Mouse (Mus musculus) olfactory bulb, adult 2 months (tissue): Measurements from ENCODE around the gene E2f7.

ENCODE experiments used
- CTCF ChIP-seq: fragments of 200-500 bp; IDR thresholded peaks from 2 replicates; pipeline ENCODE4 v1.5.1; 2012; ENCODE audit warnings: low read depth, mild to moderate bottlenecking, low read length, moderate library complexity; ENCODE audit not compliant: insufficient read depth
- POLR2A ChIP-seq: fragments of 200-500 bp; IDR thresholded peaks from 2 replicates; pipeline ENCODE4 v1.6.1; 2012; ENCODE audit warnings: mild to moderate bottlenecking, low read depth, low read length, moderate library complexity; ENCODE audit not compliant: insufficient read depth

DNA sequence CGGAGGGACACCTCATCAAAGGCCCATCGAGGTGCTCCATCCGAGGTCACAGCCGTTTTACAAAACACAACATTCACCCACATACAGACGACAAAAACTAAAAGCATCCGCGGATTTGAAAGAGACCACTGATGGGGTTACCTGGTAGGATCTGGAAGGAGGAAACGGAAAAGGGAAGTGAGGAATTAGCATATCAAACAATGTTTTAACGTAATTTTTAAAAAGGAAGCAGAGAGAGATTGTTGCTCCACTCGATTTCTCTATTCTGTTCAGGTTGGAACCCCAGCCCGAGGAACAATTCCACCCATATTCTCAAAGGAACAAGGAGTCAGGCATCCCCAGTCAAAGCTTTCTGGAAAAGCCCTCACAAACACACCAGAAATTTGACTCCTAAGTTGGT is 75.9 kb downstream of the E2f7 start:
- no peak for TF ChIP-seq CTCF
- TF ChIP-seq POLR2A: no peak
